Mouse (Mus musculus) layer of hippocampus, adult 11-12 months (tissue): ENCODE data around the gene Rgs19.
A peak's percentile ranks its signal among the peaks of the same experiment; 100 is the strongest.

Source experiments
- DNase-seq: peaks from one replicate; pipeline ENCODE4 v3.0.0; 2022; ENCODE audit warnings: low spot score

The Rgs19 gene

GRCm38 (mm10) chr2:181693339-181694280 is at the start of gene Rgs19:
Rgs19 (minus strand) TSS chr2:181693977.
- DNase-seq: peak; percentile 78

GRCm38 (mm10) chr2:181730051-181730450 is 36.3 kb upstream of the Rgs19 start:
- DNase-seq: no peak

- DNase-seq: no peak
Observed at GRCm38 (mm10) chr2:181727659-181728262, 34.0 kb upstream of the Rgs19 start.

- DNase-seq: no peak
Observed at GRCm38 (mm10) chr2:181722213-181722612, 28.4 kb upstream of the Rgs19 start.

- no peak for DNase-seq
Observed at GRCm38 (mm10) chr2:181721200-181721599, 27.4 kb upstream of the Rgs19 start.

- no peak for DNase-seq
Observed at GRCm38 (mm10) chr2:181720061-181720460, 26.3 kb upstream of the Rgs19 start.

GRCm38 (mm10) chr2:181716991-181717390 is 23.2 kb upstream of the Rgs19 start:
- DNase-seq: no peak

- no peak for DNase-seq
Observed at GRCm38 (mm10) chr2:181715382-181715781, 21.6 kb upstream of the Rgs19 start.

GRCm38 (mm10) chr2:181714903-181715326 is 21.1 kb upstream of the Rgs19 start, which contains the start of gene Oprl1:
Oprl1 (plus strand) TSS chr2:181715016.
- DNase-seq: no peak

GRCm38 (mm10) chr2:181713749-181714148 is 20.0 kb upstream of the Rgs19 start:
- DNase-seq: no peak

GRCm38 (mm10) chr2:181706668-181707067 is 12.9 kb upstream of the Rgs19 start:
- DNase-seq: no peak

GRCm38 (mm10) chr2:181698241-181698640 is 4.5 kb upstream of the Rgs19 start, which contains the start of gene Lkaaear1:
Lkaaear1 (minus strand) TSS chr2:181698442.
- DNase-seq: no peak

GRCm38 (mm10) chr2:181696801-181697420 is 3.1 kb upstream of the Rgs19 start:
- no peak for DNase-seq

GRCm38 (mm10) chr2:181695776-181696175 is 2.0 kb upstream of the Rgs19 start:
- DNase-seq: no peak

GRCm38 (mm10) chr2:181694581-181694980 is 804 bp upstream of the Rgs19 start:
- no peak for DNase-seq

GRCm38 (mm10) chr2:181692304-181692703 is 1.5 kb downstream of the Rgs19 start:
- no peak for DNase-seq

- DNase-seq: no peak
Observed at GRCm38 (mm10) chr2:181691571-181691970, 2.2 kb downstream of the Rgs19 start.

- no peak for DNase-seq
Observed at GRCm38 (mm10) chr2:181691083-181691482, 2.7 kb downstream of the Rgs19 start.

- DNase-seq: no peak
Observed at GRCm38 (mm10) chr2:181689466-181690160, 4.2 kb downstream of the Rgs19 start.

- DNase-seq: no peak
Observed at GRCm38 (mm10) chr2:181687586-181687985, 6.2 kb downstream of the Rgs19 start.

GRCm38 (mm10) chr2:181685686-181686085 is 8.1 kb downstream of the Rgs19 start:
- no peak for DNase-seq

- no peak for DNase-seq
Observed at GRCm38 (mm10) chr2:181684713-181685112, 9.1 kb downstream of the Rgs19 start.
